Mouse (Mus musculus) forebrain, embryonic 16.5 days (tissue): ENCODE measurements around the gene AC170998.1. TPM values are rescaled to one million over a fixed set of nuclear protein-coding genes. Genes with fewer than 3 reads are reported as not detected.

Source experiments
- ATAC-seq: fragments of 200-750 bp; cut with Nextera tagmentation; 2 replicates; pipeline ENCODE4 v1.8.0; 2017; ENCODE audit warnings: mild to moderate bottlenecking, moderate library complexity
- H3K27ac ChIP-seq: fragments of 300-500 bp; sonication (generic); 2 replicates; pipeline ENCODE4 v1.5.1; 2014; ENCODE audit warnings: low read length, control low read depth
- H3K27me3 ChIP-seq: fragments of 300-500 bp; sonication (generic); replicated peaks from 2 replicates; pipeline ENCODE4 v1.6.1; 2014; ENCODE audit warnings: low read length; ENCODE audit not compliant: control insufficient read depth, insufficient read depth
- H3K36me3 ChIP-seq: fragments of 300-500 bp; sonication (generic); 2 replicates; pipeline ENCODE4 v1.6.1; 2014; ENCODE audit not compliant: control insufficient read depth, insufficient read depth
- H3K4me1 ChIP-seq: fragments of 300-500 bp; sonication (generic); replicated peaks from 2 replicates; pipeline ENCODE4 v1.6.1; 2014; ENCODE audit warnings: low read length; ENCODE audit not compliant: control insufficient read depth, insufficient read depth
- H3K4me2 ChIP-seq: fragments of 300-500 bp; sonication (generic); 2 replicates; pipeline ENCODE4 v1.6.1; 2014; ENCODE audit warnings: mild to moderate bottlenecking, low read length, control low read depth
- H3K4me3 ChIP-seq: fragments of 300-500 bp; sonication (generic); replicated peaks from 2 replicates; pipeline ENCODE4 v1.5.1; 2014; ENCODE audit warnings: mild to moderate bottlenecking, low read length, control low read depth
- H3K9ac ChIP-seq: fragments of 300-500 bp; sonication (generic); replicated peaks from 2 replicates; pipeline ENCODE4 v1.6.1; 2014; ENCODE audit warnings: low read depth, low read length, control low read depth
- H3K9me3 ChIP-seq: fragments of 300-500 bp; sonication (generic); 2 replicates; pipeline ENCODE4 v1.6.1; 2016; ENCODE audit warnings: low read length; ENCODE audit not compliant: control insufficient read depth
- WGBS: fragments of 180-500 bp; shearing (Covaris S2); extraction: QIAGEN DNeasy Blood & Tissue Kit; methylation state at CpG from one replicate; pipeline ENCODE4 v1.1.7; 2014; 5-methylcytosine and 5-hydroxymethylcytosine counted together
- polyA plus RNA-seq: library from polyadenylated mRNA; unstranded; fragments of >200 nt; fragmentation: Nextera tagmentation; extraction: Ambion mirVana; gene quantifications from 2 replicates; pipeline ENCODE4 v1.2.1, GENCODE M21; 2015

Gene AC170998.1
- polyA plus RNA-seq, 1 experiment from 2014 or later, result 3.5 TPM

DNA sequence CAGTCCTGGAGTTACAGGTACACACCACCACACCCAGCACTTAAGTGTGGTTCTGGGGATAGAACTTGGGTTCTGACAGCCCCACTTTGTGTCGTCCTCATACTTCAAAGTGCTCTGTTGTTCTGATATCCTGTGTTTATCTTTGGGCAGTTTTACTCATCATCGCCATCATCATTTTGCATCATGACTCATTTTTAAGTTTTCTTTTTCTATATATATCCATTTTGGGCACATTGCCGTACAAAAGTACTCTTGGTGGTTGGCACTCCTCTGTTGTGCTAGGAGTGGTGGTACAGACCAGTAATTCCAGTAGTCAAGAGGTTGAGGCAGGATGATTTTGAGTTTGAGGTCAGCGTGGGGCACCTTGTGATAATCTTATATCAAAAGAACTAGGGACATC is 24.7 kb upstream of the AC170998.1 start:
- H3K27ac ChIP-seq, result no peak overlapping the region
- no peak overlapping the region for H3K9ac ChIP-seq
- H3K4me3 ChIP-seq, result no peak overlapping the region
- H3K27me3 ChIP-seq, result no peaks in the 10 kb centered on the region
- no peaks in the 10 kb centered on the region for H3K9me3 ChIP-seq
- H3K4me1 ChIP-seq, result peaks cover 15% of the 10 kb centered on the region; the same call in 1 of the 2 replicates
- H3K36me3 ChIP-seq, result no peaks in the 10 kb centered on the region
- no peak for ATAC-seq
- no peak overlapping the region for H3K4me2 ChIP-seq
- 96% methylated on average over 4 of the region's 4 CpGs for WGBS

DNA sequence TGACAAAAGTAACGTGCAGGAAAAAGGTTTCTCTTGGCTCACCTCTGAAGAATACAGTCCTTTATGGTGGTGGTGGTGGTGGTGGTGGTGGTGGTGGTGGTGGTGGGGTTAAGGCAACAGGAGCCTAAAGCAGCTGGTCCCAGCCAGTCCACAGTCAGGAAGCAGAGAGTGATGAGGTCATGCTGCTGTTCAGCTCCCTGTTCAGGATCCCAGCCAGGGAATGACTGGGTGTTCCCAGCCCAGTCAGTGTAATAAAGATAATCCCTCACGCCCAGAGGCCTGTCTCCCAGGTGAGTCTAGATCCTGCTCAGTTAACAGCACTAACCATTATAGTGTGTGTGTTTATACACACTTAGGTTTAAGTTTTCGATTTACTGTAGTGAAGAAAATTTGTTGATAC is 24.1 kb upstream of the AC170998.1 start:
- H3K9ac ChIP-seq, result no peak overlapping the region

DNA sequence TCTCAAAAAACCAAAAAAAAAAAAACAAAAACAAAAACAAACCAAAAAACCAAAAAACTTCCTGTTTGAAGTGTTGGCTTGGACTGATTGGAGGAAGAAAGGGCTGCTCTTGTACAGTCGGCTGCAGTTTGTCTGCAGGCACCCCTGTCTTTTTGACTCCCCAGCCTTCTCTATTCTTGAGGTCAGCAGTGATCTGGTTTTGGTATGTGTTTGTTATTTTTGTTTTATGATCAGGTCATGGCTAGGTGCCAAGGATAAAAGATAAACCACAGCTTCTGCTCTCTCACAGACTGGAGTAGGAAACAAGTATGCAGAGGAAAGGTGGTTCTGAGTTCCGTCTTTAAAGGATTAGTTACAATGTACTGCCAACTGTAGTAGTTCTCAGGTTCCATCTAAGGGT is 23.2 kb upstream of the AC170998.1 start:
- H3K4me1 ChIP-seq, result peaks cover 11% of the 10 kb centered on the region
- no peak for ATAC-seq
- no peak overlapping the region for H3K27ac ChIP-seq
- H3K9ac ChIP-seq, result no peak overlapping the region
- H3K9me3 ChIP-seq, result no peaks in the 10 kb centered on the region
- no peaks in the 10 kb centered on the region for H3K36me3 ChIP-seq
- no peak overlapping the region for H3K4me3 ChIP-seq
- no peak overlapping the region for H3K4me2 ChIP-seq
- no peaks in the 10 kb centered on the region for H3K27me3 ChIP-seq
- WGBS, result 82% methylated on average over 2 of the region's 2 CpGs

More for the DNA sequence above, 24.1 kb upstream of the AC170998.1 start:
- Histone ChIP-seq H3K9me3 (no peaks in the 10 kb centered on the region), H3K27ac (no peak overlapping the region), H3K36me3 (no peaks in the 10 kb centered on the region), H3K4me1 (peaks cover 15% of the 10 kb centered on the region; the same call in 1 of the 2 replicates), H3K27me3 (no peaks in the 10 kb centered on the region), H3K4me2 (no peak overlapping the region), H3K4me3 (no peak overlapping the region)
- no peak for ATAC-seq
- WGBS, result 88% methylated on average over 3 of the region's 3 CpGs

DNA sequence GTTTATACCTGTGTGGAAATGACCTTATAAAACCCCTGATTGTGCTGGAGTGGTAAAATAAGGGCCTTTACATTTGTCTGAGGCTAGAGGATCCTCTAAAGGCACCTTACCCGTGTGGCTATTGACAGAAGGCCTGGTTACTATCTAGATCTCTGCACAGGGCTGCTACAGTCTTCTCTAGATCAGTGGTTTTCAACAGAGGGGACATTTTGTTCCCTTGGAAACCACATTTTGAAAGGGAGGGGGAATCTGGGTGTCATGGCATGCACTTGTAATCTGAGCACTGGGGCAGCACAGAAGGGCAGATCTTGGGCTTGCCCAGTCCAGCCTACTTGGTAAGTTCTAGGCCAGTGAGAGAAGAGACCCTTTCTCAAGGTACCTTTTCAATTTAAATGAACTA is 19.2 kb upstream of the AC170998.1 start:
- Histone ChIP-seq H3K9me3 (no peaks in the 10 kb centered on the region), H3K4me3 (no peak overlapping the region), H3K9ac (no peak overlapping the region), H3K27ac (no peak overlapping the region), H3K4me2 (no peak overlapping the region), H3K27me3 (no peaks in the 10 kb centered on the region), H3K36me3 (no peaks in the 10 kb centered on the region), H3K4me1 (peaks cover 3% of the 10 kb centered on the region; the same call in 1 of the 2 replicates)
- WGBS, result 61% methylated on average over 1 of the region's 1 CpGs
- no peak for ATAC-seq

DNA sequence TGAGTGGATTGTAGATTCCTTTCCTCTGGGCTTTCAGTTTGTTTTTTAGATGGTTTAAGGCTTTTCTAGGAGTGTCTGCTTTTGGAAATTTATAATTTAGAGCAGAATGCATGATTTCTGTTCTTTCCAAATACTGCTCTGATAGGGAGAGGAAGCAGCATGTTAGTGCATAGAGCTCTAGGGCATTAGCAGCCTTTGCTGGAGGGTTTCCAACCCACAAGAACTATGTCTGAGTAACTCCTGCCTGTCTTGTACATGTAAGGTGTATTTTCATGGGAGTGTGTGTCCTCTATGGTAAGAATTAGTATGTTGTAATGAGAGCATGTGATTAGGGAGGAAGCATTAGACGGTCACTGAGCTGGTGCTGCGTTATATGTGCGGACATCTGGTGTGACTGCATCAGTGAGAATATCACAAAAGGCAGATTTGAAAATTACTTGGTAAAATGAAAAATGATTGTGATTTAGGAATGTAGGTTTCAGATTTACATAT is 18.7 kb upstream of the AC170998.1 start:
- Histone ChIP-seq H3K4me2 (no peak overlapping the region), H3K27ac (no peak overlapping the region), H3K9ac (no peak overlapping the region), H3K36me3 (no peaks in the 10 kb centered on the region), H3K9me3 (no peaks in the 10 kb centered on the region), H3K27me3 (no peaks in the 10 kb centered on the region), H3K4me3 (no peak overlapping the region), H3K4me1 (peaks cover 3% of the 10 kb centered on the region; the same call in 1 of the 2 replicates)
- 85% methylated on average over 3 of the region's 3 CpGs for WGBS
- no peak for ATAC-seq

DNA sequence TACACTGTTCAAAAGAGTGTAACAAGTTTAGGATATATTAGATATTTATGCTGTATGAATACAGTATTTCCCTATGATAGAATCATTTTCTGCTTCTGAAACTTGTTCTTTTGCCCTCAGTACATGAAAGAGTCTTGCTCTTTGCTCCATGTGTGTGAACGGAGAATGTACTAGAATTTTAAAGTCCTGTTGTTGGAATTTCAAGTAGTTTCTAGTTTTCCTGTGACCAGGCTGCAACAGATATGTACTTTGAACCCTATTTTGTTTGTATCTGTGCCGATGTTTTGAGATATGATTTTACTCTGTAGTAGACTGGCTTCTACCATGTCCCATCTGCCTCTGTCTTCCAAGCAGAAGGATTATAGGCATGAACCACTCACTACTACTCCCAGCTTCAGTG is 18.1 kb upstream of the AC170998.1 start:
- H3K4me3 ChIP-seq, result no peak overlapping the region
- no peak for ATAC-seq
- no peak overlapping the region for H3K27ac ChIP-seq
- H3K9me3 ChIP-seq, result no peaks in the 10 kb centered on the region
- H3K4me1 ChIP-seq, result peaks cover 3% of the 10 kb centered on the region; the same call in 1 of the 2 replicates
- 95% methylated on average over 2 of the region's 2 CpGs for WGBS
- no peaks in the 10 kb centered on the region for H3K36me3 ChIP-seq
- no peak overlapping the region for H3K9ac ChIP-seq
- no peak overlapping the region for H3K4me2 ChIP-seq
- no peaks in the 10 kb centered on the region for H3K27me3 ChIP-seq

DNA sequence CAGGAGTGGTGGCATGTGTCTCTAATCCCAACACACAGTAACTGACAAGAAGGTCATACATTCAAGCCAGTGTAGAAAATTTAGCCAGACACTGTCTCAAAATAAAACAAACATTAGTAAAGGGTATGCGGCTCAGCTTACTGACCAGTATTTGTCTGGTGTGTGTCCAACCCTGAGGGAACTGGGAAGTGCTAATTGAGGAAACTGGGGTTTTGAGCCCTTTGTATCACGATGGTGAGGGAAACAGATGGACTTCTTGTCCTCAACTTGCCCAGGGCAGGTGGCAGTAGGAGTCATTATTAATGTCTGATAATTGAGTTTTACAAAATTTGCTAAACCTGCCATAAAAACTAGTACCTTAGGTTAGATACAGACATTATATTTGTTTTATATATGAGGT is 16.9 kb upstream of the AC170998.1 start:
- no peak overlapping the region for H3K4me2 ChIP-seq
- H3K4me1 ChIP-seq, result peaks cover 3% of the 10 kb centered on the region; the same call in 1 of the 2 replicates
- H3K9me3 ChIP-seq, result no peaks in the 10 kb centered on the region
- no peak overlapping the region for H3K27ac ChIP-seq
- H3K27me3 ChIP-seq, result no peaks in the 10 kb centered on the region
- H3K9ac ChIP-seq, result no peak overlapping the region
- no peak for ATAC-seq
- no peak overlapping the region for H3K4me3 ChIP-seq
- peaks cover under 1% of the 10 kb centered on the region for H3K36me3 ChIP-seq
- WGBS, result 48% methylated on average over 2 of the region's 2 CpGs

DNA sequence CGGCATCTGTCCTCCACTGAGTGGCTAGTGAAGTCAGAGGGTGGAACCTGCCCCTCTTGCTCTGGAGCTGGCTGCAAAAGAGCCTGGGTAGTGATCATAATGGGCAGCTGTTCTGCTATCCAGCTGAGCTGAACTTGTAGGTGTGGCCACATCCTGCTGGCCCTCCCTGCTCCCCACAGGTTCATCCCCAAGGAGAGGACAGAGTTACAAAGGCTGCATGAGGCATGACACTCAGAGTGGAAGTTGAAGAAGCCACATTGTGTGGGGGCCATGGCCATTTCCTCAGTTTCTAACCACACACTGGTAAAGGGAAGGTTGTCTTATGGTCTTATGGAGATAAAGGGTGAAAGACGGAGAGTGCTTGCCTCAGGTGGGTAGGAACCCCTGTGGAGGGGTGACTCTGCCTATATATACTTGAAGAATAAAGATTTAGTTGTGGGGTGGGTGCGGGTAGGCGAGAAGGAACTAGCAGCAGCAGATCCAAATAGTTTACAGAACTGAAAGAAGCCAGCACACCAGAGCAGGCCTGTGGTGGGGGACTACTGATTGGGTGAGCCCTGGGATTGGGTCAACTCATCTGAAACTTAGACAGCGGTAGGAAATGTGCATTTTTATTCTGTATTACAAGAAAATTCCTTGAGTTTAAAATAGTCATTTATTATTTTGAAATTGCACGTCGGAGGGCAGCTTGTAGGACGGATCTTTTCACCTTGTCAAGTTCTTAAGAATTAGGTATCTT is 16.2 kb upstream of the AC170998.1 start:
- Histone ChIP-seq H3K9me3 (no peaks in the 10 kb centered on the region), H3K4me1 (peaks cover 3% of the 10 kb centered on the region; the same call in 1 of the 2 replicates), H3K4me2 (no peak overlapping the region), H3K27me3 (no peaks in the 10 kb centered on the region), H3K9ac (no peak overlapping the region), H3K4me3 (no peak overlapping the region), H3K36me3 (peaks cover 6% of the 10 kb centered on the region), H3K27ac (no peak overlapping the region)
- ATAC-seq, result no peak
- WGBS, result 92% methylated on average over 8 of the region's 8 CpGs

DNA sequence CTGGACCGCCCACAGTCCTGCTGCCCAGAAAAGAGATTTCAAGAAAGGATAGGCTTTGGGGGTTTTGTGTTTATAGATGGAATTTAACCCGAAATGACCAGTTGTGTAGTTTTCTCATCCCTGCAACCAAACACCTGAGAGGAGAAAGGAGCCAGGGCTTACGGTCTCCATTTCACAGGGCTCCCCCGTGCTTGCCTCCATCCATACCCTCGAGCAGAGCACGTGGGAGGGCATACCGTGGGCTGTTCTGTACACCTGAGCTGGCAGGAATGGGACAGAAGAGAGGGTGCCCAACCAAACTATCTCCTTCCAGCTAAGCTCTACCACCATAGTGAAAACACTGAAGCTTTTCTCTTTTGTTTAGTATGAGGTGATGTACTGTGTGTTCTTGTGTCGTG is 15.6 kb upstream of the AC170998.1 start:
- Histone ChIP-seq H3K36me3 (peaks cover 6% of the 10 kb centered on the region), H3K4me3 (no peak overlapping the region), H3K4me2 (no peak overlapping the region), H3K9ac (no peak overlapping the region), H3K27ac (no peak overlapping the region), H3K4me1 (peaks cover 3% of the 10 kb centered on the region; the same call in 1 of the 2 replicates), H3K27me3 (no peaks in the 10 kb centered on the region), H3K9me3 (no peaks in the 10 kb centered on the region)
- ATAC-seq, result no peak
- 96% methylated on average over 8 of the region's 8 CpGs for WGBS
